20 mouse cellular contexts compared by ENCODE assay signal in the genomic region with DNA sequence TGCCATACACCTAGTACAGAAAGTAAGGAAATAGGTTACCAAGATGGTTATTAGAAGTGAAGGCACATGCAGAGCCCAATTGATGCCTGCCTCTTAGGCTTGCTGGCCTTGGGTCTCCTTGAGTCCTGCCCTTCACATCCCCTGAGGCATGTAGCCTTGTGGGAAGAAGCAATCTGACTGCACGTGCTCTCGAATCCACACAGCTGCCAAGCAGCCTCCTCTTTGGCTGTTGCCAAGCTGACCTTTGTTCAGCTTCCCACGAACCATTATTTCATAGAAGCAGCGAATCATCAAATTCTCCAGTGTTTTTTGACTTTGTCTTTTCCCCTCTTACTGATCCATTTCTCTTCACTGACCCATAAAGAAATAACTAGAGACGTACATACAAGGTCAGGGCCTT.
DNase-seq lines count a peak whose midpoint lies in the region; ATAC-seq and TF ChIP-seq lines count a peak whose summit lies in the region.
"Had no signal": no experiment of that assay in that cellular context is flagged by ENCODE, and none has a peak within 500 bp of the region (broad histone marks: within the 10 kb centered on the region; RNA-seq: fewer than 3 reads in every experiment).

No protein-coding gene starts in this region.

- no peak overlapping the region for H3K4me3 ChIP-seq in hindbrain, postnatal 0 days (ENCODE audit: low read length)
- no peak overlapping the region for H3K4me3 ChIP-seq in hindbrain, embryonic 12.5 days
- H3K4me3 ChIP-seq in midbrain, embryonic 14.5 days (replicated peaks; ENCODE audit: low read depth, low read length): no peak overlapping the region
- no peak overlapping the region for H3K4me3 ChIP-seq in midbrain, embryonic 16.5 days (ENCODE audit: low read depth, low read length)
- H3K4me3 ChIP-seq: embryonic facial prominence, embryonic 15.5 days; heart, embryonic 15.5 days; hindbrain, embryonic 10.5 days; liver, embryonic 15.5 days; midbrain, embryonic 13.5 days; neural tube, embryonic 12.5 days had no signal

- intact Hi-C loops in left cerebral cortex, postnatal 36 days (cut with DNase I): no loop called here

- ATAC-seq in hindbrain, postnatal 0 days: no peak
- ATAC-seq in hindbrain, embryonic 12.5 days (ENCODE audit: low FRiP score): no peak
- no peak for ATAC-seq in midbrain, embryonic 14.5 days (ENCODE audit: low FRiP score, low TSS enrichment)
- ATAC-seq in midbrain, embryonic 16.5 days: no peak
- ATAC-seq: CD4-positive, CD25-positive, alpha-beta regulatory T cell, adult 4 months; forebrain, embryonic 16.5 days; intestine, embryonic 16.5 days; midbrain, embryonic 13.5 days had no signal

- no peak overlapping the region for H3K9ac ChIP-seq in hindbrain, postnatal 0 days (replicated peaks; ENCODE audit: low read length)
- H3K9ac ChIP-seq in hindbrain, embryonic 12.5 days: no peak overlapping the region
- no peak overlapping the region for H3K9ac ChIP-seq in midbrain, embryonic 14.5 days (replicated peaks; ENCODE audit: low read length)
- no peak overlapping the region for H3K9ac ChIP-seq in midbrain, embryonic 16.5 days (ENCODE audit: low read depth, low read length)
- H3K9ac ChIP-seq: embryonic facial prominence, embryonic 15.5 days; heart, embryonic 15.5 days; liver, embryonic 15.5 days; midbrain, embryonic 13.5 days; neural tube, embryonic 12.5 days had no signal

- no peaks in the 10 kb centered on the region for H3K9me3 ChIP-seq in hindbrain, postnatal 0 days (ENCODE audit: low read length)
- no peaks in the 10 kb centered on the region for H3K9me3 ChIP-seq in hindbrain, embryonic 12.5 days (replicated peaks)
- no peaks in the 10 kb centered on the region for H3K9me3 ChIP-seq in midbrain, embryonic 14.5 days (ENCODE audit: control insufficient read depth, low read length)
- H3K9me3 ChIP-seq in midbrain, embryonic 16.5 days (replicated peaks; ENCODE audit: control insufficient read depth, low read length, poor library complexity, severe bottlenecking): no peaks in the 10 kb centered on the region
- H3K9me3 ChIP-seq: embryonic facial prominence, embryonic 15.5 days; heart, embryonic 15.5 days; hindbrain, embryonic 10.5 days; liver, embryonic 15.5 days; midbrain, embryonic 13.5 days; neural tube, embryonic 12.5 days had no signal

- H3K27me3 ChIP-seq in hindbrain, postnatal 0 days (ENCODE audit: insufficient read depth, low read length): no peaks in the 10 kb centered on the region
- no peaks in the 10 kb centered on the region for H3K27me3 ChIP-seq in hindbrain, embryonic 12.5 days
- H3K27me3 ChIP-seq in midbrain, embryonic 14.5 days (ENCODE audit: control insufficient read depth, insufficient read depth, low read length): no peaks in the 10 kb centered on the region
- no peaks in the 10 kb centered on the region for H3K27me3 ChIP-seq in midbrain, embryonic 16.5 days (ENCODE audit: control insufficient read depth, insufficient read depth, low read depth, low read length)
- H3K27me3 ChIP-seq: embryonic facial prominence, embryonic 15.5 days; heart, embryonic 15.5 days; liver, embryonic 15.5 days; midbrain, embryonic 13.5 days; neural tube, embryonic 12.5 days had no signal

- no peak overlapping the region for H3K4me2 ChIP-seq in hindbrain, postnatal 0 days (ENCODE audit: low read depth, low read length)
- H3K4me2 ChIP-seq in hindbrain, embryonic 12.5 days (replicated peaks): no peak overlapping the region
- H3K4me2 ChIP-seq in midbrain, embryonic 14.5 days (ENCODE audit: low read length): no peak overlapping the region
- no peak overlapping the region for H3K4me2 ChIP-seq in midbrain, embryonic 16.5 days (ENCODE audit: low read length)
- H3K4me2 ChIP-seq: embryonic facial prominence, embryonic 15.5 days; heart, embryonic 15.5 days; liver, embryonic 15.5 days; midbrain, embryonic 13.5 days; neural tube, embryonic 12.5 days had no signal

- no peaks in the 10 kb centered on the region for H3K36me3 ChIP-seq in hindbrain, postnatal 0 days (ENCODE audit: insufficient read depth, low read length)
- no peaks in the 10 kb centered on the region for H3K36me3 ChIP-seq in hindbrain, embryonic 12.5 days
- no peaks in the 10 kb centered on the region for H3K36me3 ChIP-seq in midbrain, embryonic 14.5 days (ENCODE audit: control insufficient read depth, insufficient read depth, low read length)
- no peaks in the 10 kb centered on the region for H3K36me3 ChIP-seq in midbrain, embryonic 16.5 days (ENCODE audit: control insufficient read depth, insufficient read depth, low read length)
- H3K36me3 ChIP-seq: embryonic facial prominence, embryonic 15.5 days; heart, embryonic 15.5 days; hindbrain, embryonic 10.5 days; liver, embryonic 15.5 days; midbrain, embryonic 13.5 days; neural tube, embryonic 12.5 days had no signal

- H3K27ac ChIP-seq in hindbrain, postnatal 0 days: no peak overlapping the region
- no peak overlapping the region for H3K27ac ChIP-seq in hindbrain, embryonic 12.5 days
- H3K27ac ChIP-seq in midbrain, embryonic 14.5 days (replicated peaks; ENCODE audit: low read depth, low read length): no peak overlapping the region
- H3K27ac ChIP-seq in midbrain, embryonic 16.5 days (ENCODE audit: low read length): no peak overlapping the region
- H3K27ac ChIP-seq: embryonic facial prominence, embryonic 15.5 days; heart, embryonic 15.5 days; hindbrain, embryonic 10.5 days; liver, embryonic 15.5 days; midbrain, embryonic 13.5 days; neural tube, embryonic 12.5 days had no signal

- 0 out of 2 replicates have a peak, but pooled peaks cover 3% of the 10 kb centered on the region for H3K4me1 ChIP-seq in hindbrain, postnatal 0 days (ENCODE audit: insufficient read depth, low read length)
- peaks cover 5% of the 10 kb centered on the region; the same call in 1 of the 2 replicates for H3K4me1 ChIP-seq in hindbrain, embryonic 12.5 days
- no peaks in the 10 kb centered on the region for H3K4me1 ChIP-seq in midbrain, embryonic 14.5 days (ENCODE audit: control insufficient read depth, insufficient read depth, low read length)
- H3K4me1 ChIP-seq in midbrain, embryonic 16.5 days (ENCODE audit: control insufficient read depth, insufficient read depth, low read length): no peaks in the 10 kb centered on the region
- H3K4me1 ChIP-seq: embryonic facial prominence, embryonic 15.5 days; heart, embryonic 15.5 days; liver, embryonic 15.5 days; midbrain, embryonic 13.5 days; neural tube, embryonic 12.5 days had no signal

- WGBS in hindbrain, postnatal 0 days: 33% methylated on average over 5 of the region's 5 CpGs
- WGBS in hindbrain, embryonic 12.5 days: 37% methylated on average over 5 of the region's 5 CpGs
- WGBS in midbrain, embryonic 14.5 days: 52% methylated on average over 5 of the region's 5 CpGs
- WGBS in midbrain, embryonic 16.5 days: 53% methylated on average over 5 of the region's 5 CpGs

- peak; percentile 10 for DNase-seq in hindbrain, postnatal 0 days (ENCODE audit: low spot score)
- DNase-seq in midbrain, embryonic 14.5 days: peak; percentile 12
- peak; percentile 56 to 81 for DNase-seq in kidney, postnatal 25 days
- no peak for DNase-seq in spleen, postnatal 36 days (ENCODE audit: low spot score in 2 of 2)
- no peak for DNase-seq in left cerebral cortex, postnatal 36 days (ENCODE audit: low spot score in 2 of 2)
- DNase-seq: cerebellum, adult 11 months; layer of hippocampus, adult 9-11 months; right cerebral cortex, postnatal 4 days; thymus, adult 2 months had no signal

- no peak for TF ChIP-seq CTCF in hindbrain, postnatal 0 days (IDR thresholded peaks at IDR 0.05; ENCODE audit: low read depth)

Comparison
In these comparisons a context has a peak if more than half of its experiments do, and no peak if none do; other contexts are left out.
1. DNase-seq: peak in hindbrain, postnatal 0 days (single experiment), midbrain, embryonic 14.5 days (single experiment) and kidney, postnatal 25 days (2 of 2); none in spleen, postnatal 36 days (0 of 2) and left cerebral cortex, postnatal 36 days (0 of 2).